Mouse (Mus musculus) E14TG2a.4 (cell line): ENCODE results near the gene Zfp335.

Experiments
- H3K27me3 ChIP-seq: 2 replicates; pipeline ENCODE4 v1.6.1; 2014; ENCODE audit warnings: low read length, control low read depth; ENCODE audit not compliant: insufficient read depth
- H3K36me3 ChIP-seq: 2 replicates; pipeline ENCODE4 v1.6.1; 2014; ENCODE audit warnings: low read length, control low read depth; ENCODE audit not compliant: insufficient read depth
- H3K4me1 ChIP-seq: replicated peaks from 2 replicates; pipeline ENCODE4 v1.6.1; 2014; ENCODE audit warnings: low read depth, low read length, control low read depth
- H3K4me3 ChIP-seq: replicated peaks from 2 replicates; pipeline ENCODE4 v1.5.1; 2014; ENCODE audit warnings: mild to moderate bottlenecking, low read length
- H3K9me3 ChIP-seq: 2 replicates; pipeline ENCODE4 v1.6.1; 2014; ENCODE audit warnings: low read length, control low read depth
- CTCF ChIP-seq: conservative IDR thresholded peaks from 2 replicates; pipeline ENCODE4 v1.5.1; 2014; ENCODE audit warnings: low read length
- NANOG ChIP-seq: IDR thresholded peaks from 2 replicates; pipeline ENCODE4 v1.6.1; 2014; ENCODE audit warnings: borderline replicate concordance, low read length, mixed read lengths
- POU5F1 ChIP-seq: IDR thresholded peaks from 2 replicates; pipeline ENCODE4 v1.6.1; 2014; ENCODE audit warnings: low read length, borderline replicate concordance

Zfp335 gene

DNA sequence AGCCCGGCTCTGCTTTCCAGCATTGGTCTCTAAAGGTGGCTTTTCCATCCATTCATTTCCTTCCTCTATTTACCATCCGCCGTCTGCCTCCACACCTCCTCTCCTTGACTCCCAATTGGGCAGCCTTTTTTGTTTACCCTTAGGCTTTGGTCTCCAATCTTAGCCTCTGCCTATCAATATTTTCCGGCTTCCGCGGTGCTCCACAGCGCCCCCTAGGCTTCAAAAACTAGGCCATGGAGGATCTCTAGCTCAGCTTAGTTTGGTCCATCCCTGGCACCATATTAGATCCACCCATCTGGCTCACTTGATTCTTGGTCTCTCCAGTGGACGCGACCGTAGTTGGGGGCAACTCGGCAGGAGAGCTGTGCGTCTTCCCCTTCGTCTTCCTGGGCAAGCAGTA, 38.9 kb upstream of the Zfp335 start:
- peaks cover 86% of the 10 kb centered on the region for H3K27me3 ChIP-seq
- no peaks in the 10 kb centered on the region for H3K36me3 ChIP-seq
- H3K4me3 ChIP-seq, result peak overlapping the region; percentile 71
- TF ChIP-seq POU5F1 (no peak), NANOG (no peak), CTCF (peak; percentile 80)
- H3K4me1 ChIP-seq, result peaks cover 63% of the 10 kb centered on the region
- 0 out of 2 replicates have a peak, but pooled peaks cover 1% of the 10 kb centered on the region for H3K9me3 ChIP-seq

GRCm38 (mm10) chr2:164948962-164949361, 37.4 kb upstream of the Zfp335 start:
- Histone ChIP-seq H3K4me1 (peaks cover 58% of the 10 kb centered on the region), H3K9me3 (no peaks in the 10 kb centered on the region), H3K4me3 (peak overlapping the region; percentile 71), H3K36me3 (no peaks in the 10 kb centered on the region), H3K27me3 (peaks cover 89% of the 10 kb centered on the region)
- TF ChIP-seq CTCF, result no peak
- no peak for TF ChIP-seq NANOG
- no peak for TF ChIP-seq POU5F1

- Histone ChIP-seq H3K4me3 (no peak overlapping the region), H3K27me3 (peaks cover 83% of the 10 kb centered on the region), H3K4me1 (peaks cover 60% of the 10 kb centered on the region), H3K36me3 (no peaks in the 10 kb centered on the region), H3K9me3 (no peaks in the 10 kb centered on the region)
- TF ChIP-seq NANOG (no peak), POU5F1 (no peak), CTCF (no peak)
Measured at GRCm38 (mm10) chr2:164947930-164948329, 36.4 kb upstream of the Zfp335 start.

DNA sequence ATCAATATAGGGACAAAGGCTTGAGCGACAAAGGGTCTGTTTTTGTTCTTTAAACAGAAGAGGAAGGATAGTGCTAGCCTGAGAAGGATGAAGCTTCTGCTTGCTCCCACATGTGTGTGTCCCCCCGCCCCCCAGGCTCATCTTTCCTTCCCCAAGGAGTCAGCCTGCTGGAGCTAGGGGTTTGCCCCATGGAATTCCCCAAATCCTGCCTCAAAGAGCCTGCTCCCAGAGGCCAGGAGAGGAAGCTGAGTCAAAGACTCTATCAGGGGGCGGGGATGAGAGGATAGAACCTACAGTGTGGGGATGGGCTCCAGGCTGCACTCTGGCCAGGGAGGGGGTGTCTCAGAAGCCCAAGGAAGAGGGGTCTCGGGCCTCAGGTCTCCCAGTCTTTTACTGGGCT, 35.9 kb upstream of the Zfp335 start:
- no peaks in the 10 kb centered on the region for H3K9me3 ChIP-seq

GRCm38 (mm10) chr2:164942692-164943290, 31.2 kb upstream of the Zfp335 start:
- peak overlapping the region; percentile 33 for H3K4me3 ChIP-seq
- H3K27me3 ChIP-seq, result peaks cover 75% of the 10 kb centered on the region
- no peaks in the 10 kb centered on the region for H3K36me3 ChIP-seq
- TF ChIP-seq CTCF, result no peak
- TF ChIP-seq POU5F1, result no peak
- TF ChIP-seq NANOG, result no peak
- peaks cover 59% of the 10 kb centered on the region for H3K4me1 ChIP-seq
- H3K9me3 ChIP-seq, result no peaks in the 10 kb centered on the region

More for the DNA sequence above, 35.9 kb upstream of the Zfp335 start:
- Histone ChIP-seq H3K4me3 (no peak overlapping the region), H3K4me1 (peaks cover 60% of the 10 kb centered on the region), H3K27me3 (peaks cover 78% of the 10 kb centered on the region), H3K36me3 (no peaks in the 10 kb centered on the region)
- no peak for TF ChIP-seq CTCF
- TF ChIP-seq POU5F1, result no peak
- TF ChIP-seq NANOG, result no peak

GRCm38 (mm10) chr2:164940140-164940830, 28.7 kb upstream of the Zfp335 start, which contains the start of gene Mmp9:
Gene Mmp9 (plus strand): TSS chr2:164940780.
- H3K9me3 ChIP-seq, result no peaks in the 10 kb centered on the region
- H3K4me3 ChIP-seq, result no peak within 1 kb of the TSS
- H3K4me1 ChIP-seq, result peaks cover 55% of the 10 kb centered on the region
- peaks cover 77% of the 10 kb centered on the region for H3K27me3 ChIP-seq
- H3K36me3 ChIP-seq, result no peaks in the 10 kb centered on the region
- TF ChIP-seq POU5F1 (no peak), CTCF (no peak), NANOG (no peak)

- Histone ChIP-seq H3K4me1 (peaks cover 55% of the 10 kb centered on the region), H3K36me3 (no peaks in the 10 kb centered on the region), H3K4me3 (peak overlapping the region; percentile 61), H3K9me3 (no peaks in the 10 kb centered on the region), H3K27me3 (peaks cover 74% of the 10 kb centered on the region)
- TF ChIP-seq POU5F1 (no peak), NANOG (no peak), CTCF (no peak)
Measured at GRCm38 (mm10) chr2:164939106-164939505, 27.5 kb upstream of the Zfp335 start.

DNA sequence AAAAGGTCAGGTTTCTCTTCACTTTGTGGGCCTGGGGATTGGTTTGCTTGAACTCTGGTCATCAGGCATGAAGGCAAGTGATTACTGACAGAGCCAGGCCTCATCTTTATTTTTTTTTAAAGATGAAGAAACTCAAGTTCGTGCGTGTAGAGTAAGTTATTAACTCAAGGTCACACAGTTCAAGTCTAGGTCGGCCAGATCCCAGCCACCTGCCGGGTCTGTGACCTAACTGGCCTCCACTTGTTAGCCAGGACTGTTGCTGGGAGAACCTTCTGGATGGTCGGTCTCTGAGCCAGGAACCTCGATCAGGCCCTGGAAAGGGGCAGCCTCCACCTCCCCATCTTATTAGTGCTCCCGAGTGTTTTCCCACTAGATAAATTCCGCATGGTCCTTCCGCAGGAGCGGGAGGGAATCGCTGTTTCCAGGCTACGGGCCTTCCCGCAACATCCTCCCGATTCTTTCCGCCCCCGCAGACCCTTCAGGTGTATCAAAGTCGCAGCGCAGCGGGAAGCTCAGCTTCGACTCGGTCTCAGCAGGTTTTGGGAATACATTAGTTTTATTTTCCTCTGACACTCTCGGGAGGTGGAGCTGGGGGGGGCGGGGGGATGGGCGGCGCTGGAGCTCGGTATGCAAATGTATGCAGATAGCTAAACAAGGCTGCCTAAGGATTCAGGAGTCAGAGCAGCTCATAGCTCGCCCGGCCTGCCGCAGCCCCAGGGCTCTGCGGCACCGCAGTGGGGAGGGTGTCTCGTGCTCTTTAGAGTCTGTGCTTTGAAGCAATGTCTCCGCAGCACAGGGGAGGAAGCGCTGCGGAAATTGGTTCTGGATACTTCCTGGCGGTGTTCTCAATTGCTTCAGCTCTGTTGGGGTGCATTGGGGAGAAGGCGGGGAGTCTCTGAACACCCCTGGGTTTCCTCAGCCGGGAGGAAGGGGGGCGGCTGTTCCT, 26.9 kb upstream of the Zfp335 start:
- Histone ChIP-seq H3K9me3 (no peaks in the 10 kb centered on the region), H3K27me3 (peaks cover 72% of the 10 kb centered on the region), H3K4me1 (peaks cover 53% of the 10 kb centered on the region), H3K36me3 (no peaks in the 10 kb centered on the region), H3K4me3 (peak overlapping the region; percentile 61)
- no peak for TF ChIP-seq POU5F1
- TF ChIP-seq CTCF, result no peak
- TF ChIP-seq NANOG, result no peak

- TF ChIP-seq CTCF (no peak), POU5F1 (no peak), NANOG (no peak)
Measured at GRCm38 (mm10) chr2:164935991-164936390, 24.4 kb upstream of the Zfp335 start.

More at GRCm38 (mm10) chr2:164935991-164936390, 24.4 kb upstream of the Zfp335 start:
- no peak overlapping the region for H3K4me3 ChIP-seq
- peaks cover 69% of the 10 kb centered on the region for H3K27me3 ChIP-seq
- no peaks in the 10 kb centered on the region for H3K36me3 ChIP-seq
- no peaks in the 10 kb centered on the region for H3K9me3 ChIP-seq
- H3K4me1 ChIP-seq, result peaks cover 37% of the 10 kb centered on the region
